Mouse (Mus musculus) neutrophil, adult 65 days (primary cell): ENCODE data around the gene Olfr871. TPM values are rescaled to one million over a fixed set of nuclear protein-coding genes. Genes with fewer than 3 reads are reported as not detected.

Source experiments
- total RNA-seq: library from RNA; stranded (reverse); gene quantifications from 2 replicates; pipeline ENCODE4 v1.2.4, GENCODE M21; 2023

Gene Olfr871
- not detected in 2 replicates for total RNA-seq

DNA sequence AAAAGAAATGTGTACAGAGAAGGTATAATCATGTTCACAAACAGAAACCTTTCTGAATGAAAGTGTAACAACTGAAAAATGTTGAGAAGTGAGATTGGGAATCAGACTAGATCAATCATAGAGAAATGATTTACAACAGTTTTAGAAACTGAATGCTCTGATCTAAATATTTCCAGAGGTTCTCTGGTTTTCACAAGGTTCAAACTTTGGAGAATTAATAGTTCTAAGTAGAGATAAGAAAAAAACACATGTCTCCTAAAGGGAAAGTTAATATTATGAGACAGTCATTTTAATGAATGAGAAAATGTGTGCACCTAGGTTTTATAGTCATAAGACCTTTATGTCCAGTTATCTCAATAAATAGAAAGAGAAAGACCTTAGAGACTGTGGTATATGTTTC, at the start of gene Olfr871:
Gene Olfr871, plus strand, starts transcription at position 301 of the 400 bp plus-strand sequence.

DNA sequence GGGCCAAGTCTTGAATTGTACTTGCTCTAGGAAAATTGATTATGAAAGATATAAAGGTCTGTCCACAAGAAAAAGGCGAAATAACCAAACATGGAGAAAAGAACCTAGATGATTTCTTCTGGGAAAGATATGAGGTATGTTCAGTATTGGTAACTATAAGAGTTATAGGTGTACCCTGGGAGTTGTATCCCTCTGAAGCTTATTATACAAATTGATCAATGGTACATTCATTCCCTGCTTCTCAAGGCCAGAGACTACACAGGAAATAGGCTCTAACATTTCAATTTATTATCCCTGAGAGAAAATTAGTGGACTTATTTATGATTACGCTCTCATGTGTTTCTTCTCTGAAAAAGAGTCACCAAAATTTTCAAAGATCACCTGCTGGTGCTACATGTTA, 38.0 kb upstream of the Olfr871 start, which contains the start of gene Olfr870:
Gene Olfr870, minus strand, starts transcription at position 101 of the 400 bp plus-strand sequence.

DNA sequence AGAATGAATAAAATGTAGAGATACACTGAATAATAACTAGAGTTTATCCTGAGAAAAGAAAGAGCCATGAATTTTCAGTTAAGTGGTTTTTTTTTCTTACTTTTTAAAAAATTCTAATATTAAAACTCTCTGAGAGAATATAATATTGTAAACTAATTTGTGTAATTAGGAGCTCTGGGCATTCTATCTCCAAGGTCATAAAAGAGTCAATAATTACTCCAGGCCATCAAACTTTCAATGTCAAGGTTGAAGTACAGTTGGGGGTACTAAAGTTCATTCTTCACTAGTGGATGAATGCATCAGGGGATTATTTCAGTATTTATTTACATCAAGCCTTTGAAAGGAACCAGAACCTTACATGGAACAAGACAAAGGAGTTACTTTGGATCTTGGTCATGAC, 24.8 kb downstream of the Olfr871 start, which contains the start of gene Olfr872:
Gene Olfr872, plus strand, starts transcription at position 301 of the 400 bp plus-strand sequence.

Other genes with a start within 250 kb of the Olfr871 start
- not detected in 2 replicates for gene Olfr866, start 184.2 kb upstream of the Olfr871 start, total RNA-seq
- gene Olfr867, start 154.6 kb upstream of the Olfr871 start, total RNA-seq: not detected in 2 replicates
- gene Olfr868, start 113.6 kb upstream of the Olfr871 start, total RNA-seq: not detected in 2 replicates
- not detected in 2 replicates for gene Olfr869, start 83.2 kb upstream of the Olfr871 start, total RNA-seq
- not detected in 2 replicates for gene Olfr870, start 38.1 kb upstream of the Olfr871 start, total RNA-seq
- not detected in 2 replicates for gene Olfr872, start 24.9 kb downstream of the Olfr871 start, total RNA-seq
- gene Olfr39, start 70.1 kb downstream of the Olfr871 start, total RNA-seq: not detected in 2 replicates
- gene Olfr873, start 86.3 kb downstream of the Olfr871 start, total RNA-seq: not detected in 2 replicates
- gene Olfr18, start 123.9 kb downstream of the Olfr871 start, total RNA-seq: not detected in 2 replicates
- 0.95 and 1.5 TPM in 2 replicates for gene Zfp560, start 173.0 kb downstream of the Olfr871 start, total RNA-seq
- 13.7 and 18.8 TPM in 2 replicates for gene Zfp26, start 248.0 kb downstream of the Olfr871 start, total RNA-seq